Mouse (Mus musculus): ENCODE measurements around the gene Thap3.

Gene Thap3

GRCm38 (mm10) chr4:152009076-152010051 is 20.6 kb upstream of the Thap3 start:
- DNase-seq (ENCODE audit: low read depth, low spot score) = peak; percentile 84

- peak; percentile 97 for DNase-seq (ENCODE audit: low read depth, low spot score)
Measured at GRCm38 (mm10) chr4:152008622-152009075, 19.9 kb upstream of the Thap3 start, which contains the start of gene Klhl21. Gene Klhl21 (plus strand): TSS chr4:152008803.

DNA sequence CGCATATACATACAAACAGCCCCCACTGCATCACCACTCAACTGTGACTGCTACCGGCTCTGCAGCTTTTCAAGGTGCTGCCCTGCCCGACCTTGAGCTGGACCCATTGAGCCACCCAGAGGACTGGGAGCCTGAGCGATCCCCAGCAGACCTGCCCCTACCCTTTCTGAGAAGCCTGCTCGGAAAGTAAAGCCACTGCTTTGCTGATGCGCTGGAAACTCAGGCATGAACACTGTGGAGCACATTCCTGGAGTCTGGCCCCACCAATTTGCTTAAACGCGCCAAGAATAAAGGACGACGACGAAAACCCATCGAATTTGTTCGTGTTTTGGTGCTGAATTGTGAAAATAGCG is 19.3 kb upstream of the Thap3 start:
- no peak for DNase-seq (ENCODE audit: low read depth, low spot score)

- DNase-seq (ENCODE audit: low read depth, low spot score) = peak; percentile 67
Measured at GRCm38 (mm10) chr4:152007481-152008147, 18.8 kb upstream of the Thap3 start.

- peak; percentile 29 for DNase-seq (ENCODE audit: low read depth, low spot score)
Measured at GRCm38 (mm10) chr4:152006812-152007211, 18.0 kb upstream of the Thap3 start.

DNA sequence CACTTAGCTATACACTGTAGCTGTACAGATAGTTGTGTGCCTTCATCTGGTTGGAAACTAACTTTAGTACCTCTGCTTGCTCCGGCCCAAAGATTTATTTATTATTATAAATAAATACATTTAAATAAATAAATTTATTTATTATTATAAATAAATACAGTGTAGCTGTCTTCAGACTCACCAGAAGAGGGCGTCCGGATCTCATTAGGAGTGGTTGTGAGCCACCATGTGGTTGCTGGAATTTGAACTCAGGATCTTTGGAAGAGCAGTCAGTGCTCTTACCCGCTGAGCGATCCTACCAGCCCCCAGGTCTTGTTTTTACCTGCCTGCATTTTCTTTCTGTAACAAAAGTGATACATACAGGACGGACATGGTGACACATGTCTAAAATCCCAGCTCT is 17.3 kb upstream of the Thap3 start:
- DNase-seq (ENCODE audit: low read depth, low spot score) = no peak

DNA sequence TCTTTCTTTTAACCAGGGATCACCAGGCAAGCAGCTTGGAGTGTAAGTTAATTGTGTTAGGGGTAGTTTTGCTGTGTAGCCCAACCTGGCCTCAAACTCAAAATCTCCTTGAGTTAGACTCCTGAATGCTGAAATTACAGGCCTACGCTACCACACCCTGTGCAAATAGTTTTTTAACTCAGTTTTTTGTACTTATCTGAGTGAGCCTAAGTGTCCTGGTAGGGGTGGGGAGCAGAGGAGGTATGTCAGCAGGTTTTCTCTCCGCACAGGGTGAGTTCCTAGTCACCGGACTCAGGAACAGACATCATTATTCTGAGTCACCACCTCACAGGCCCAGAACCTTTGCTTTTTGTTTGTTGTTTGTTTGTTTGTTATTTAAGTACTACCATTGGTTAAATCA is 13.3 kb upstream of the Thap3 start:
- no peak for DNase-seq (ENCODE audit: low read depth, low spot score)

DNA sequence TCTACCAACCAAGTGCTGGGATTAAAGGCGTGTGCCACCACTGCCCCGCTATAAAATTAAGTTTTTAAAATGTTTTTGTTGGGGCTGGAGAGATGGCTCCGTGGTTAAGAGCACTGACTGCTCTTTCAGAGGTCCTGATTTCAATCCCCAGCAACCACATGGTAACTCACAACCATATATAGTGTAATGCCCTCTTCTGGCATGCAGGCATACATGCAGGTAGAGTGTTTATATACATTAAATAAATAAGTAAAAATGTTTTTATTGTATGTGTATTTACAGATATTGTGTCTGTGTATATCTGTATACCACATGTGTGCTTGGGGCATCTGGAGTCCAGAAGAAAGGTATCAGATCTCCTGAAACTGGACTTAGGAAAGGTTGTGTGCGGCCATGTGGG is 12.5 kb upstream of the Thap3 start:
- DNase-seq (ENCODE audit: low read depth, low spot score) = no peak

- peak; percentile 37 for DNase-seq (ENCODE audit: low read depth, low spot score)
Measured at GRCm38 (mm10) chr4:152000906-152001305, 12.1 kb upstream of the Thap3 start.

DNA sequence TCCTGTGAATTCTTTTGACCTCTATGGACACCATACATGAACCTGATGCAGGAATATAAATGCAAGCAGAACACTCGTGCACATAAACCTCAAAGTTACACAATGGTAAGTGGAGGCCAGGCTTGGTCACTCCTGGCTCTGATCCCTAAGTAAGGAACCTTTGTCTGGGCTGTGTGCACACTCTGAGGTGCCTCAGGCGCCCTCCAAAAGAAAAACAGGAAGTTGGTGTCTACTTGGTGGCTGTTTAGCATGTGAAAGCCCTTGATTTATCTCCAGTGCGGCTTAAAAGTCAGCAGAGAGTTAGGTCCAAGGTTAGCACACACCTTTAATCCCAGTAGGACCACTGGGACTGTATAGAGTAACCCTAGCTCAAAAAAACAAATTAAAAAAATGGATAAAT is 10.7 kb upstream of the Thap3 start:
- peak; percentile 80 for DNase-seq (ENCODE audit: low read depth, low spot score)

DNA sequence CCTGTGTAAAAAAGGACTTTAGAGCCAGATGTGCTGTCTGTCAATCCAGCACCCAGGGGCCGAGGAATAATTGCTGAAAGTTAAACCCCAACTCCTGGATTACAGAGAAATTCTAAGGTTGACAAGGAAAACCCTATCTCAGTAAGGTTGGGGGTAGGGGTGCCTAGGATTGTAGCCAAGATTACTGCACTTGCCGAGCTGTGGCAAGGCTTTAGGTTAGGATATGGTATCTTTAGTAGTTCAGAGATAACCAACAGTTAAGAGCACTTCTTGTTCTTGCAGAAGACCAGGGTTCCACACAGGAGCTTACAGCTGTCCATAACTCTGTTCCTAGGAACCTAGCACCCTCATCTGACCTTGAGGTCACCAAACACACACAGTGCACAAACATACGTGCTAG is 8.9 kb upstream of the Thap3 start:
- no peak for DNase-seq (ENCODE audit: low read depth, low spot score)

DNA sequence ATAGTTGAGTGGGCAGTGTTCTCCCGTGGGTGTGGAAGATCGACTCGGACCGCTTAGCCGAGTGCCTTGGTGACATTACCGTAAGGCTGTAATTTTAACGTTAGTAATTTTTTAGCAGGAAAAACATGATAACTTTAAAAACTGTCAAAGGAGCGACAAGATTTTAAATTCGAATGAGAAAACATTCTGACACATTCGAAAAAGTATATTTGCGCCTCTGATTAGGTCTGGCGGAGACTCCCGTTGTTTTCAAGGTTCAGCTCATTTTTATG is 8.1 kb upstream of the Thap3 start:
- no peak for DNase-seq (ENCODE audit: low read depth, low spot score)

DNA sequence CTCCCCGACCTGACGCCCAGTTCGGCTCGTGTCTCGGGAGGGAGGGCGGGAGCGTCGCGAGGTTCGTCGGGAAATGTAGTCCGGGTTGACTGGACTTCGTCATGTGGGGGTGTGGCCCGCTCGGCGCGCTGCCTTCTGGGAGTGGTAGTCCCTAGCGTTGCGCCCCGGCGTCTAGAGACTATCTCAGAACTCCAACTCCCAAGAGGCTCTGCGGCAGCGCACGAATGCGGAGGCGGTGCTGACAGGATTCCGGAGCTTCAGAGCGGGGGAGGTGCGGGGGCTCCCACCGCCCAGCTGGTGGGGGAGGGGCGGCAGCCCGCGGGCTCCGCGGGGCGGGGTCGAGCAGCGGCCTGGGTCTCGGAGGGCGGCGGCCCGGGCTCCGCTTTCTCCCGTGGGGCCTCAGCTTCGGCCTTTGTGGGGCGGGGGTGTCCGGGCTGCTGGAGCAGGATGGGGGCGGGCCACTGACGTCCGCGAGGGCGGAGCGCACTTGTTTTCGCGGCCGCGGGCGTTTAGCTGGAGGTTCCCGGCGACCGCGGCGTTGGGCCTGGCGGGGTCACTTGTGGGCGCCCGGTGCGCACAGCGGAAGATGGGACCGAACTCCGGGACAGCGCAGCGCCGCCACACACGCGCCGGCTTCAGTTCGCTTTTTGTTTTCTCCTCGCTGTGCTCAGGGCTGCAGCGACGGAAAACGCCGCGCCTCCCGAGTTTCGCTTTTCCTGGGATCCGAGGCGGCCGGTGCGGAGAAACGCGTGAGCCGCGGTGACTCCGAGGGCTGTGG is 7.6 kb upstream of the Thap3 start, which contains the start of gene Phf13:
Gene Phf13 (minus strand): TSS at position 86 of the 778 bp plus-strand sequence.
- peak; percentile 99 for DNase-seq (ENCODE audit: low read depth, low spot score)

GRCm38 (mm10) chr4:151995371-151996172 is 6.8 kb upstream of the Thap3 start:
- DNase-seq (ENCODE audit: low read depth, low spot score) = no peak

DNA sequence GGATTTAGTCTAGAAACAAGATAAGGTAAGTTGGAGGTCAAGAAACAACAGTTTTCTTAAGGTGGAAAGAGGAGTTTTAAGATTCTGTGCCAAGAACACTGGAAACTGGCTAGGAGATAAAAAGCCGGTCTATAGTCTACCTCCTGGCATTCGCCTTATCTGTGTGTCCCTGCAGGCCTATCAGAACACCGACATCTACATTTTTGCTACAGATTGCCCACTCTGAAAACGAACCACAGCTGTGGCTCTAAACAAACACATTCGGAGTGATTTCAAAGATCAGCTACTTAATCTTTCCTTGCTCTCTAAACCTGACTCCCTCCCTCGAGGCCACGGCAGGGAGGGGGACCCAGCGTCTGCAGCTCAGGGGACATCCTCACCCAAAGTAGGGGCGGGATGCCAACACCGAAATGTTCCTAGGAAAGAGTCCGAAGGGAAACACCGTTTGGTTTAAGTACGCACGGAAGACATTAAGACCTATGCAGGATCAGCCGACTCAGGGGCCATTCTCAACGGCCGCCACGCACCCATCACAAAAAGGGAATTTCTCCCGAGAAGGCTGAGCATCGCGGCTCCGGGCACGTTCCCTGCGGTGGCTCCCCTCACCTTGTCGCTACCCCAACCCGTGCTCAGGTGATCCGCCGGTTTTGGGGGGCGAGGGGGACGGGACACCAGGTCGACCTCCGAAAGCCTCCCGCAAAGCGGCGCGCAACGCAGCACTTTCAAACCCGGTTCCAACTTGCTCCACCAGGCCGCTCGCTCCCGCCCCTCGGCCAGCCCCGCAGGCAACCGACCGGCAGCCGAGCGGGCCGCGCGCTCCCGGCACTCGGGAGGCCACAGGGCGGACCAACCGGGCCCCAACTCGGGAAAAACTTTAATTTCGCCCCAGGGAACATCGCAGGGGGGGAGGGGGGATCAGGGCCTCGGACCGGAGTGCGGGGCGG is 5.7 kb upstream of the Thap3 start:
- peak; percentile 48 for DNase-seq (ENCODE audit: low read depth, low spot score)

DNA sequence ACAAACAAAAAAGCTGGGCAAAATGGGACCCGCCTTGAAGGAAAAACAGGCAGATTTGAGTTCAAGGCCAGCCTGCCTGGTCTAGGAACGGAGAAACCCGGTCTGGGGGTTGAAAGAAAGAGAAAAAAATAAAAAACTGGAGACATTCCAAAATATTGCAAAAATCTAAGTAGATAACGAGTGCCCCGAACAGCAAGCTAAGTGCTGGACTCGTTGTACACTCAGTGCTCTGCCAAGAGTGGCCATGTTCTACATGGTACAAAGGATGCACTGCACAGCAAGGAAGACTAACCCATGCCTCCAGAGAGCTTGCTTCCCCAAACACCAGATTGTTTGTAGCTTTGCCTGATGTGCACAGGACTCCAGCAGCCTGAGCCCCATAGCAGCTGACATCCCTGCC is 4.2 kb upstream of the Thap3 start:
- no peak for DNase-seq (ENCODE audit: low read depth, low spot score)

DNA sequence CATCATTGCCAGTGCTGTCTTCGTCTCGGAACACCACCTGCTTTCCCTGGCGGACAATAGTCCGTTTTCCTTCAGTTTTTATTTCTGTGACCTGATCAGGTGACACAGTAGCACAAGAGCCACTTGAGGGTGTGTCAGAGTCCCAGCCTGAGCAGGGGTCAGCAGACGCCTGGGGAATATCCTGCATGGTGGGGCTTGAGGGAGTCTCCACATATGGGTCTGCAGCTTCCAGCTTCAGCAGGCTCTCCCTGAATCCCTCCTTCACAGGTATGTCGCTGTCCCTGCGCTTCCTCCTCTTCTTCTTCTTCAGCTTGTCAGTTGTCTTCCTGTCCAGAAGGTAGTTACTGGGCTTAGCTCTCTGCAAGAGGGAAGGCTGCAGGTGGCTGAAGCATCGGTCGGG is 3.3 kb upstream of the Thap3 start:
- DNase-seq (ENCODE audit: low read depth, low spot score) = no peak

DNA sequence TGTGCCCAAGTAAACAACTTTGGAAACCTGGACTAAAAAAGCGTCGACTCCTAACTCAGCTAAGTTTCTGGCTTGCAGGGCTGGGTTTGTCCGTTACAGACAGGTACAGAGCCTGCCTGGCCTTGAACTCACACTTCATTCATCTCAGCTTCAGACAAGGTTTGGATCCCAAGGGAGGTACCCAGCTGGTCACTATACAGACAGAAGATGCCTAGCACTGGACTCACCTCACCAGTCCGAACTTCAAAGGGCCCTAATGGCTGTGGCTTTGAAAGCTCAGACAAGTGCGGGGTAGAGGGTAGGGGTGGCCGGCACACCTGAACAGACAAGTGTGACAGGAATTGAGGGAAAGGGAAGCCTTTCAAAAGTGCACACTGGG is 302 bp upstream of the Thap3 start:
- DNase-seq (ENCODE audit: low read depth, low spot score) = no peak

GRCm38 (mm10) chr4:151988014-151988341 is 819 bp downstream of the Thap3 start:
- DNase-seq (ENCODE audit: low read depth, low spot score) = no peak

GRCm38 (mm10) chr4:151986650-151987049 is 2.1 kb downstream of the Thap3 start:
- peak; percentile 21 for DNase-seq (ENCODE audit: low read depth, low spot score)

All from ZHBTc4 (cell line).